Mouse (Mus musculus) A20 (cell line): Measurements from ENCODE around the gene Cadps.

Source experiments
- DNase-seq: peaks from one replicate; pipeline ENCODE4 v3.0.0-alpha.2; 2011; ENCODE audit warnings: low read depth, low spot score

The Cadps gene

DNA sequence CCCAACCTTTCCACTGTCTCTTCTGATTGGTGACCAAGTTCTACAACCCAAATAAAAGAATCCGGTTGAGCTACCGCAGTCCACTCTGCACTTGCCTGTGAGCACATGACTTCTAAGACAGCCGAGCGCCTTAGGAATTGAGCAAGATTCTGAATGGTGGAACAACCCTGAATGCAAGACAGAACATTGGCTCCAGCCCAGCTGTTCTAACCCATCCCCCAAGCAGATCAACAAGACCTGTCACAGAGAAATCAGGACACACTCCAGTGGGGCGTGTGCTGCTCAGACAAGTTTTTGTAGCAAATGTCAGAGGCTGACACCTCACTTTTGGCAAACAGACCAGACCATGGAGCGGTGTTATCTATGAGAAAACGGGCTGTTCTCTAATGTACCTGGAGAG, 431.7 kb downstream of the Cadps start:
- no peak for DNase-seq

DNA sequence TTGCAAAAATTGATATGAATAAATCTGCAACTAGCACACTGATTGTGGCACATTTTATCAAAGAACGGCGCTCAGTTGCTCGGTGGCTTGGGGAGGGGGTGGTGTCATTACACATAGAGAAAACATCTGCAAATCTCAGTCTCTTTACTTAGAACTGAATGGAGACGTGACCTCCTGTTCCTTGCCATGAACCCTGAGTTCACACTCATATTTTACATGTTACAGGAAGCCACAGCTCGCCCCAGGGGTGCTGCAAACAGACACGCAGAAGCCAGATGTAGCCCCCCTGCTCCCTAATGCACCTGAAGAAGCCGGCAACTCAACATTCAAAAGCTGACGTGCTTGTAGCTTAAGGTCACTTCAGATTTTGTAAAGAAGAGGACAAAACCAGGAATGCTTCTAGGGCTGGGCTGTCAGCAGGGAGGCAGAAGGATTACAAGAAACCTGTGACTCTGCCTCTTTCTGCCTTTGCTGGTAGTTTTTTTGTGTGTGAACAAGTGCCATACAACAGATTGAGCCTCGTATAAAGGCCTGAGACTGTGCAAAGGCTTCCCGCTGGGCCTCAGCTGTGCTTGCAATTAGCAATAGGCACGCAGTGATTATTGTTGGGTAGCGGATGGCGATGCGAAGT, 434.0 kb downstream of the Cadps start:
- DNase-seq, result no peak

DNA sequence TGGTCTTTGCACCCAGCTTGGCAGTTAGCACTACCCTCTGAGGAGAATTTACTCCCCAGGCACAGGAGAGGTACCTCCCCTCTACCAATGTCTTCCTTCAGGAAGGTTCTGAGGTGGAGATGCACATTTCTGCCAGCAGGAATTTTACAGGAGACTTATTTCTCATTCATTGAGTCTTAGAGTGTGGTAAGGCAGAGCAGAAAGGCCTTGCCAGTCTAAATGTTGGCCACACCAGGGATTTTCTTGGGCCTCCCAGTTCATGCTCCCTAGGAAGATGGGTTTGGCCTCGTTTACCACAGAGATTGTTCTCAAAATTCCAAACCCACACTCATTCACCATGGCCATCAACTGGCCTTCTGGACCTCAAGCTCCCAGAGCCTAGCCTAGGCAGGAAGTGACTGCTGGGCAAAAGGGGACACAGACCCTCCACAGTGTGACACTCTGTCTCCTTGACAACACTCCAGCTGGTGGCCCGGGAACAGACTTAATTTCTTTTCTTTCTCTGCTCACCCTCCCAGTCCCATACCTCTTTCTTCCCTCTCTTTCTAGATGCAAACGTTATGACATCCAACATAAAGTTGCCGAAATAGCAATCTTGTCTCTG, 434.6 kb downstream of the Cadps start:
- no peak for DNase-seq

DNA sequence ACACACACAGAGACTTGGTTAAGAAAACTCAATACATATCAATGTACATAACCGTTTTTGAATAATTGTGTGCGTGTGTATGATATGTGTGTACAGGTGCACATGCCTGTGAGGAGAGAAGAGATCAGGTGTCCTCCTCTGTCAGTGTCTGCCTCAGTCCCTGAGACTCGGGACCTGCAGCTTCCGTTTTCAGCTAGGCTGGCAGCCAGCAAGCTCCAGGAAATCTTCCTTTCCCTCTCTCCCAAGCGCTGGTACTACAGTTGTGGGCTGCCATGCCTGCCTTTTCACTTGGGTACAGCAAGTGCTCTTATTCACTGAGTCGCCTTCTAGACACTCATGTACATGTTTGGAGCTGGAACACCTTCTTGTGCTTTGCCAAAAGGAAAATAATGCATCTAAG, 435.7 kb downstream of the Cadps start:
- no peak for DNase-seq

DNA sequence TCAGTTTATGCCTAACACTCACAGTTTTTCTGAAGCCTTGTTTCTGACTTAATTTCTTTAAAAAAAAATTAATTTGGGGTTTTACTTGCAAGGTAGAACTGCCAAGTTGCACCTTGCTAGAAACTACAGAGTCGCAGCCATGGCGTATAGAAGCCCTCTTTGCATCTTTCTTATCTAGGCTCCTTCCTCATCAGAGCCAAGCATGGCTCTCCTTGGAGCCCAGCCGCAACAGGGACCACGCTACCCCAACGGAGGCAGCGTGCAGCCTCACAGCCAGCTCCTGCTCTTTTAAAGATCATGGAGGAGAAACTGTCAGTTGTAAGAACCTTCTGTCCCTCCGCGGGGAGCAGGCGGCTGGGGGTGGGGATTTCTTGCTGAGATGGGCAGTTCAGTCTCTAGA, 445.0 kb downstream of the Cadps start:
- DNase-seq, result no peak

DNA sequence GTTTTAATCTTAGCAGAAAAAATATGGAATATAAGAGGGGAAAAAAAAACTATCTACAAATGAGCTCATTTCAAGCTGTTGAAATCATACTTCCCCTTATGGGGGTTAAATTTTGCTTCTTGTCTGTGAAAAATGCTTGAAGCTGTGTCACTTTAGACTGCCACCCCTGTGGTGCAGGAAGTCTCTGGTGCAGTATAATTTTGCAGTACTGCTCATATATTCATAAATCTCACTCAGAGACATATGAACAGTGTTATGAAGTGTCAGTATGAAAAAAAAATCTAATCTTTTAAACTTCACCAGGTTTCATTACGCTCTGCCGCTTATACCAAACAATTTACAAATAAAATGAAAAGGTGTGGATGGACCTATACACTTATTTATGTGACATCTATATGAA, 445.6 kb downstream of the Cadps start:
- no peak for DNase-seq

DNA sequence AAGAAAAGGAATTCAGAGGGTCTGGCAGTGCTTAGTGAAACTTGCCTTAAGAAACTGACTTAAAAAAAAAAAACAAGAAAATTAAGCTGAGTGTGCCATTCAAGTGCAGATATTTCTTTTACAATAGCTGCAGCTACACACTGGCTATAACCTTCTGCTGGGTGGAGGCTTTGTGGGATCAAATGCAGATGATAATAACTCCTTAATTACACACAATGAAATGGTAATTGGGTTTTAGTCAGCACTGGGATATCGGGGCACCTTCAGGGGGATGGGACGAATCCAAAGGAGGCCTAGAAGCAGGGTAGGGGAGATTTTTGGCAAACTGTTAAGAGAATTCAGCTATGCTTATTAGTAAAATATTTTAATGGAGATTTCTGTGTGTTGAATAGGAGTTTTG, 447.4 kb downstream of the Cadps start:
- no peak for DNase-seq

DNA sequence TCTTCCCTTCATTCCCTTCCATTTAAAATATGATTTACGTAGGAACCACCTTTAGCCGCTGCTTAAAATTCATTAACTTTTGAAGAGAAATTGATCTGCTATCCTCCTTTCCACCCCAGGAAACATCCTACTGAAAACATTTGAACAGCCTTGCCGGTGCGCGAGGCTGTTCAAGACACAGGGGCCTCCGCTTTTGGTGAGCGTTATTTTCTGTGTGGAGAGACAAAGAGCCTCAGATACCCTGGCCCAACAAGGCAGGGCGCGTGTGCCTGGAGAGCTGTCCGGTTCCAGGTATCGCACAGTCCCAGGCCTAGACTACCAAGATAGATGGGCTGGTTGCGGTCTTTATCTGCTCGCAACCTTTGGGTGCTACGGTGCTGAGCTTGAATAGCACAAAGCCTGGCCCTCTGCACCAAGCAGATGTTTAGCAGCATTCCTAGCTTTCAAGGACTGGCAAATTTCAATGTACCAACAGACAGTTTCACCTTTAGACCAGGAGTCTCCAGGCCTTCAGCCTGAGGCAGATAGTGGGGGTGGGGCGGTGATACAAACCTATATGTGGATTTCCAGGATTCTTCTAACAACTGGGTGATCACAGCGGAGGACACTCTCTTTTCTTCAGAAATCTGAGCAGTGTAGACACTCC, 472.5 kb downstream of the Cadps start:
- no peak for DNase-seq

DNA sequence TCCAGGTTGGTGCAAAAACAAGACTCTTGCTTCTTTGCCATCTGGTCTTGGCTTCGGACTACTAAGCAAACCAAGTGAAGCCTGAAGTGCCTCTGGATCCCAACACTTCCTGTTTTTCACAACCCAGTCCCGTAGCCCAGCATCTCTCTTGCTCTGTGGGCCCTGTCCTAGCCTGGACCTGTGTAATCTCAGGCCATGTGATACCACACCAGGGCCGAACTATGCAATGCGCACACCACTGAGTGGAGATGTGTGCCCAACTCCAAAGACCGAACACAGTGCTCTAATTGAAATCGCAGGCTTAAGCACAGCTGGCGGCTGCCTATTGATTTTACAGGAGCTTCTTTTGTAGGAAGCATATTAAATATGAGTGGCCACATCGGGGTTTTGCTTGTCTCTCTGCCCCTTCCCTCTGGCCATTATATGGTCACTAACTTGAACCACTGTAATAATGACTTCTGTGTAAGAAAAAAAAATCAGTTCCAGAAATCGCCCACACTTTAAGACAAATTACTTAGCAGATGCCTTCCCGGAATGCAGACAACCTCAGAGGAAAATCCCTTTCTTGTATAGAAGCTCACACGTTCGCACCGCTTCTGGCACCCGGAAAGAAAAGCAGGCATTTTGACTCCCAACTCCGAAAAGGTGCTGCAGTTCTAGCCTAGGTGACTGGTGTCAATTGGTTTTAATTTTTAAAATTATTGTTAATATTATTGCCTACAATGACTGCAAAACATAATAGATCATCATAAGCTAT, 473.4 kb downstream of the Cadps start:
- no peak for DNase-seq

DNA sequence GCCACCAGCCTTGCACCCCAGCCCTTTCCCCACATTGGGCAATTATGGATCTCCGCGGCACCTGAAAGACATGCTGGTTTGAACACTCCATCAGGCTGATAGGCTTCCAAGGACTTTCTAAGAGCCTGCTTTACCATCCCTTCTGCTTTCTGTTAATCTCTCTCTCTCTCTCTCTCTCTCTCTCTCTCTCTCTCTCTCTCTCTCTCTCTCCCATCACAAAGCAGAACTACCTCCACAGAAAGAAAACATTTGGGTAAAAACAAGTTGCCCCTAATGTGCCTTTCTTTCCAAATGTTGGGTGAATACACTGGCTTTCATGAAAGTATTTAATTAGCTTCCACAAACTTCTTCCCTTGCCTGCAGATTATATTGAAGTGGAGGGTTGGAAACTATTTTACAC, 474.8 kb downstream of the Cadps start, which contains the start of gene Fezf2:
Fezf2 (minus strand) TSS at position 101 of the 400 bp plus-strand sequence.
- no peak for DNase-seq

DNA sequence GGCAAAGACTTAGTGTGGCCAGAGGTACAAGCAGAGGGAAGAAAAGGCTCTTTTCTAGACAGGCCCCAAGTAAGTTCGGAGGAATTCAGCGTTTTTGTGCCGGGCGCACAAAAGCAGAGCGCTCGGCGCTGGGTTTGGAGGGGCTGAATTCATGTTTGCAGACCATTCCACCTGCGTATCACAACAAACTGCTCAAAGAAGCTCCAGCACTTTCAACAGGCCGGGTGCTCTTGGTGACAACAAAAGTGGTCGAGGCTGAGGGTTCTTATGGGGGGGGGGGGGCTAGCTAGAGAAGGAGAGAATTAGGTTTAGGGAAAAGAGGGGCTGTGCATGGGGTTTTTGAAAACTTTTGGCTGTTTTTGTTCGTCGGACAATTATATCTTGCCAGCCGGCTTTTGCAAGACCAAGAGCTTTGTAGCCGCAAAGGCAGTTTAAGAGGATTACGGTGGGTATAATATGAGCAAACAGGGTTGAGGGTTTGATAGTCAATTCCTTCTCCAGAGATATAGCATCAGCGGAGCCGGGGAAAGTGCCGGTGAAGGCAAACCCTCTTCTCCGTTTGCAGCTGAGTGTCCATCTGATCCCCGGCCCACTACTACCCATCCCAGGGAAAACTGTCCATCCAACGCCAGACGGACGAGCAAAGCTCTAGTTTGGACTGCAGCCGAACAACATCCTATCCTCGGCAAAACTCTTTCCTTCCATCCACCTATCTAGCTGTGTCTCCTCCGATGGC, 475.8 kb downstream of the Cadps start:
- no peak for DNase-seq

DNA sequence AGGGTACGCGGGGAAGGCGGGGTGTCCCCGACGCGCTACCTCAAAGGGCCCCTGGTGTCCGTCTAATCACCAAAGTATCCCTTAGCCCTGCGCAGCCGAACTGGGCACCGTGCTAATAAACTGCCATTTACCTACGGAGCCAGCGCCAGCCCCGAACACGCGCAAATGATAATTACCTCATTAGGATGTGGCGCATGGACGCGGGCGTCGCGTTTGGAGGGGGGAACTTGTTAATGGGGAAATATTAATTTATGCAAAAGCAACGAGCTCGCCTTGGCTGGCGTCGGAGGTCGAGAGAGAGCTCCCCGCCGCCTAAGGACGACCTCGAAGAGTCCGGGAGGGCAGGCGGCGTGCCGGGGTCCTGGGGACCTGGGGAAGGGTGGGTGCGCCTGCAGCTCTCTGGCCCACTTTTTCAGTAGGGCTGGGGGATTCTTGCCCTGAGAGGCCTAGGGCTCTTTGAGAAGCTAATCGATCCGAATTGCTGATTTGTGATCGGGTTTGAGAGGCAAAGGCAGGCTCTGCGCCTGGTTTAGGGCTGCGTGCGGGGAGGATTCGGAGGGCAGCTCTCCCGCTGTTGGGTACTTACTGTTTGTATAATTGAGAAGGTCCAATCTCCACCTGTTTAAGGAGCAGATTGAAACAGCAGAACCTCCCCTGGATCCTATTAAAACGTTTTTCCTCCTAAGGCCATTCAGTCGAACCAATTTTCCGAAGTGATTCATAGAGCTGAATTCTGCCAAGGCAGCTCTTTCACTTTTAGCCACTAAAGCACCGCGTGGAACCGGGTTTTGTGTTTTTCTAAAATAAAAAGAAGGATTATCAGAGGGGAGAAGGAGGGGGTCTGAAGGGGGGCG, 476.6 kb downstream of the Cadps start:
- no peak for DNase-seq

DNA sequence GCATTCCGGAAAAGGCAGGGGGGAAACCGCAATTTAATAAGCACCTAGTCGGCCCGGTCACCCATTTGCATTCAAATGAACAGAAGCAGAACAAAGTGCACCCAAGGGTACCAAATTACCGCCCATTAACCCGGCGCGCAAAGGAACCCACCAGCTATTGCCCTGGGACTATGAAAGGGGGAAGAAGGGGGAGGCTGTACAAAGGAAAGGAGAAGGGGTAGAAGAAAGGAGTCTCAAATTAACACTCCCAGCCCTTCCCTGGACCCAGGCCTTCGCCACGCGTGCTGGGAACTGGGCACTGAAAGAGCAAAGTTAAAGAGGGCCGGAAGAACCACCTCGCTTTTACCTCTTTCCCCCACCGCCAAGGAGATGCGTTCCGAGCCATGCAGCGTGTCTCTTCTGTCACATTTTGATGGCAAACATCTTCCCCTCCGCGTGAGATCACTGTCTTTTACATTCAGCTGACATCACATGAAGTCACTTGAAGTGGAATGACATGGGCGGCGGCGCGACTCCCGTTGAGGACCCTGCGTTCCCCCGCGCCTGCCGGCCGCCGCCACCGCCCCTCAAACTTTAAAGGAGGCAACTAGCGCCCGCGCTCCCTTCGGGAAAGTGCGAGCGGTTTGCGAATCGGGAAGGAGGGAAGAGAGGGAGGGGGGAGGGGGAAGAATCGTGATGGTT, 477.5 kb downstream of the Cadps start:
- DNase-seq, result no peak

DNA sequence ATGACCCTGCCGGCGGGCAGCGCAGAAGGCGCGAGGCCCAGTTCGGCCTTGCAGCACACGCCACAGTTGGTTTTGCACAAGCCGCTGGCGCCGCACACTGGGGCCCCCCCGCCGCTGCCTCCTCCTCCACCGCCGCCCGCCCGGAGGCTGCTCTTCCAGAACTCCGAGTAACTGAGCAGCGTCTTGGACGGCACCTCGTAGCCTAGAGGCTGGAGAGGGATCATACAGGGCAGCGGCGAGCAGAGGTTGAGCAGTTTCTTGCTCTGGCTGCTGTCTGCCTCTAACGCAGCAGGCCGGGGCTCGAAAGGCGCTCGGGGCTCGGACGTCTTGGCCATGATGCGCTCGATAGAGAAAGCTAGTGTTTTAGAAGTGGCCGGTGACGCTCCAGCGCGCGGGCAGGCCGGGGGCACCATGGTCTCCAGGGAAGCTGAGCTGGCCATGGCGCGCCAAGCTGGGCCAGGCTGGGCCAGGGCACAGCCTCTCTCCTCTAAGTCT, 478.1 kb downstream of the Cadps start:
- DNase-seq, result no peak

DNA sequence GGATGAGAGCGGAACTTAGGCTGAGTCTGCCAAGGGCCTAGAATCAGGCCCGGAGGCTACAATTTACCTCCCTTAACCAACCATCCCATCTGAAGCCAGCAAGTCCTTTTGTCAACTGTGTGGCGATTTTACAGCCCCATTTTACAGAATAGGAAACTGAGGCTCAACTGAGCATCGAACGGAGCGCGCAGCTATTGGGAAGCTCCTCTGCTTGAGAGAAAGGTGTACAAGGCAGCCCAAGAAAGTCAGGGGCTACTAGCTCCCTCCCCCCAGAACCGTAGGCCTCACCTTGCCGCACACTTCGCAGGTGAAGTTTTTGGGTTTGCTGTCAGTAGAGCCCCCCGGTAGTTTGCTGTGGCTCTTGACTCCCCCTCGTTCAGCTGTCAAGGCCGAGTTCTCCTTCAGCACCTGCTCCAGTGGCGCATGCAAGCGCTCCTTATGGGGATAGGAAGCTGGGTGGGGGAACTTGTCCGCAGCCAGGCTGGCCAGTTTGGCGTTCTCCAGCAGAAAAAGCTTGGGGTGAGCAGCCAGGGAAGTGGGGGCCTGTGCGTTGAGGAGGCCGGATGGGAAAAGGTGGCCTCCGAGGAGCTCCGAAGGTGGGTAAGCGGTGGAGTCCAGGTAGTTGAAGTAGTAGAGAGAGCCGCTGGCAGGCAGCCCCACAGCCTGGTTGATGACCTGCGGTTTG, 478.7 kb downstream of the Cadps start:
- no peak for DNase-seq

DNA sequence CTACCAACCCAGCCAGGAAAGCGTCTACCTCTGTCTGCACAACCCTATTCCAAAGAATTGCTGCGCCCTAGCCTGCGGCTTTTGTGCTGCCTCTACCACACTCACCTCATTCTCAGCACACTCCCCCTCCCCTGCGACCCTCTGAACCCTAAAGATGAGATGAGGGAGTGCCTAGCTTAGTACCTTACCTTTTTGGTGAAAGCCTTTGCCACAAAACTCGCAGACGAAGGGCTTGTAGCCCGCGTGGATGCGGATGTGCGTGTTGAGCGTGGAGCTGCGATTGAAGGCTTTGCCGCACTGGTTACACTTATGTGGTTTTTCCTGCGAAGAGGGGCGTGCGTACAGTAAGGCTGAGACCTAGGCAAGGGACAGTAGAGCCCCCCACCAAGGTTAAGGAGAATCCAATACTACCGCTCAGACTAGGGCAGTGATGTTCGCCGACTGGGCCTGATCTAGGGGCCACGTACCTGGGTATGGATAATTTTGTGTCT, 479.4 kb downstream of the Cadps start:
- DNase-seq, result no peak

DNA sequence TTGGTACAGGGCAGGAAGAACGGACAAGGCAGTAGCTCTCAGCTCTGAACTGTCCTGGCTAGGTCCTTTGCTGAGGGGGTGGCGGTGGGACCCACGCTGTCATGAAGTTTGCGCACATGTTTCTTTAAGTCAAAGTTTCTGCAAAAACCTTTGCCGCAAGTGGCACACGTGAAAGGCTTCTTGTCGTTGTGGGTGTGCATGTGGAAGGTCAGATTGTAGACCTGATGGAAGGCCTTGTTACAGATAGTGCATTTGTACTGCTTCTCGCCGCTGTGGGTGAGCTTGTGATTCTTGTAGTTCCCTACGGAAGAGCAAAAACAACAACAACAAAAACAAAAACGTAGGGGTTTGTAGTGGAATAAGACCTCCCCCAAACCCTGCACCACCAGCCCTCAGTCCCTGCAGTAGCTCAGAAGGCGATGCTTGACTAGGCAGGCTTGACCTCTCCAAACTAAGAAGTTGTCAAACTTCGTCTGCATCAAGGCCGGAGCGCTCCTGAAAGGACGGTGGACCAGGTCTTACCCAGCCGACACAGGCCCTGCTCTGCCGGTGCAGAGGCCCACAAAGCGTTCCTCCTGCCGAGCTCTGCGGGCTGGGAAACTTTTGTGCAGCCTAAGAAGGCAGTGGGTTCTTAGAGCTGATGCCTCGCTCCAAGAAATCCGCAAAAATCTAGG, 480.3 kb downstream of the Cadps start:
- no peak for DNase-seq

DNA sequence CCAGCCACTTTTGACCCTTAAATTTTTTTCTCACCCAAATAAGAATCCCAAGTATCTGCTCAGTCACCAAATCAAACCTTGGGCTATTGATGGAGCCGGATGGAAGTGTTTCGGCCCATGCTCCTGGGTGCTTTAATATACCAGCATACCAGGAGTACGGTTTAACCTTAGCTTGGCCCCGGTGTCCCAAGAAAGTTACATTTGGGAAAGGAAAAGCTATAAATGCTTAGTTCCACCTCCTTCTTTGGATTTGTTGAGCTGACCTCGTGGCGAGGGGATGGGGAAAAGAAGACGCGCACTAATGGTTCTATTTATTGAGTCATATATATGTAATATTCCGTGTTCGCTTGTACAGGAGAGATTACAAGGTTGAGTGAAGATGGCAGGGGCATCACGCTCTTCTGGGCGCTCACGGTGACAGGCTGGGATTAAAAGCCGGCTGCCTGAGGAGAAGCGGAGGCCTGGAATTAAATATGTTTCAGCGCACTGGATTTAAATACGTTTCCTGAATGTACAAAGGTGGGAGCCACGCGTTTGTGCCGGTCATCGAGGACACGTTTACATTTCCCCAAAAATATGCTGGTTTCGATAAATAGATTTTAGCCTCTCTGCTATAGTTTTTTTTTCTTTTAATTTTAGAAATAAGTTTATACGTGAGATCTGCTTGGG, 481.0 kb downstream of the Cadps start:
- no peak for DNase-seq
